Mouse (Mus musculus): Measurements from ENCODE around the gene Tmprss12. TPM values are rescaled to one million over a fixed set of nuclear protein-coding genes. Genes with fewer than 3 reads are reported as not detected.
"Not testable (repeated sequence)": the region's sequence is repeated elsewhere in the genome, so short reads cannot be mapped to it uniquely, and the experiment has no call there.

The Tmprss12 gene
- total RNA-seq, 2 experiments from 2014 or later, result not detected

DNA sequence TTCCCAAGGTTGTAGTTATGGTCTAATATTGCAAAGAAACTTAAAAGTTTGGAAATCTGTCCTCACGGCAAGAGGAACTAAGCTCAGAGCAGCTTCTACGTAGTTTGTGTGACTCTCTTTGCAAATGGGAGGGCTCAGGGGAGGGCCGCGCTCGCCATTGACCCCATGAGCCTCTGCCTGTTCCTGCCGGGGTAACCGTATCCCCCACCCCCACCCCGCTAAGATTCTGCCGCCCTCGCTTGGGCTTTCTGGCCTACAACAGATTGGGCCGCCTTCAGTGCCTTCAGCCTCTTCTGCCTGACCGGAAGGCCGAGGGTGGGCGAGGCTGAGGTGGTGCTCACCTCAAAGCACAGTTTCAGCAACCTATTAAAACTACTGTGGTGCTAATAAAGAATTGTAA lies 9.2 kb upstream of the Tmprss12 start:
- intact Hi-C loops (cut with DNase I), result no loop called here

DNA sequence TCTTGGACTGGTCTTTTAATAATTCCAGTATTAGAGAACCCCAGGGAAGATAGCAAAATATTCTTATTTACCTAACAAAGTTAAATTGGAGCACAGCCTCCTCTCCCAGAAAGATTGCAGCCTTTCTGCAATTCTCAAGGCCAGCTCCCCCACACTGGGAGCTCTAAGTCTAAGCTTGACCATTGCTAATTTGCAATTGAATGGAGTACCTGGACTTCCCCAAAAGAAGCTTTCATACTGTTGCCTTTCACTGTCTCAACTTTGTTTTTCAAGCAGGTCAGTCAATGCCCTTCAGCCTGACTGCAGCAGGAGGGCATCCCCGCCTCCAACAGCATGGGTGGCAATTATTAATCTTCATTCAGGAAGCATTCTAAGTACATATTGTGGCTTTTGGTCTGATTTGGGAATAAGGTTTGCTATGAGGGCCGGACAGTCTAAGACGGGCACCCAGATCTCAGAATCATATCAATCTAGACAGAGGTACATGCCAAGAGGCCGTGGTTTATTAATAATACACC lies 6.8 kb upstream of the Tmprss12 start:
- DNase-seq; intact Hi-C loops (cut with DNase I): not testable (repeated sequence)

More for the DNA sequence above, 9.2 kb upstream of the Tmprss12 start:
- no peak for DNase-seq

DNA sequence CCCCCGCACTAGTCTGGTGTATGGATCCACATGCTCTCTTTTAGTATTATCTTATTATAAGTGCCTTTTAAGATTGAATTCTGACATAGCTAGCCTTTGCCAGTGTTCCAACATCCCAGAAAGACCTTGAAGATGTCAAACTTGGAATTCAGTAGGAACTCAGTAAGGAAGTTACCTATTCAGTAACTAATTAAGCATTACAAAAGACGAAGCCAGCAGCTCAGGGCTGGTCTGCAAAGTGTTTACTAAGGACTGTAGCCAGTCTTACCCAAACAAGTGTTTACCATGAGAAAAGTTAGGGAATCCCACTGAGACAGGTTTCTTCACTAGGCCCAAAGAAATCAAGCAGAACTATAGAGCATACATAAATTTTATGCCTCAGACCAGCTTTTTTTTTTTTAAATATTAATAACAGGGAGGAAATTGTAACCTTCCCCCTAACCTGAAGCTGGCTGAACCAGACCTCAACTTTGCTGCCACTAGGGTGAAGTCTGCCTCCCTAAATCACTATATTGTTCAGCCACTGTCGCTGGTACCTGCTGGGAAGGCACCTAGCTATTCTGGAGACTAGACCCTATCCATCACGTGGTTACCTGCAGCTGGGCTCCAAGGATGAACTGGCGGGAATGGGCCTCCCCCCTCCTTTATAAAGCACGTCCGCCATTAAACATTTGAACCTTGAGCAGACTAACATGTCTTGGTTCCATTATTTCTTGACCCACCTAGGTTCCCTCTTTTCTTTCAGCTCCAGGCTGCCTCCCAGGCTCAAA lies 5.7 kb upstream of the Tmprss12 start:
- intact Hi-C loops (cut with DNase I), result no loop called here
- no peak for DNase-seq

DNA sequence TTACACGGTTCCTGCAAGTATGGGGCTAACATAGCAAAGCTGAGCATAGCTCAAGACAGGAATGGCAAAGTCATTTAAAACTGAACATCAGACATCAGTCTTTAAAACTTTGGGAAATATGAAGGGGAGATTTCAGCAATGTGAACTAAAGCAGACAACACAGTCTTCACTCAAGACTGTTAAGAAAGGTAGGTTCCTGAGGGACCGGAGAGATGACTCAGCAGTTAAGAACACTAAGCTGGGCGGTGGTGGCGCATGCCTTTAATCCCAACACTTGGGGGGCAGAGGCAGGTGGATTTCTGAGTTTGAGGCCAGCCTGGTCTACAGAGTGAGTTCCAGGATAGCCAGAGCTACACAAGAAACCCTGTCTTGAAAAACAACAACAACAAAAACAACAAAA lies 4.2 kb upstream of the Tmprss12 start:
- DNase-seq, result no peak
- intact Hi-C loops (cut with DNase I), result no loop called here

DNA sequence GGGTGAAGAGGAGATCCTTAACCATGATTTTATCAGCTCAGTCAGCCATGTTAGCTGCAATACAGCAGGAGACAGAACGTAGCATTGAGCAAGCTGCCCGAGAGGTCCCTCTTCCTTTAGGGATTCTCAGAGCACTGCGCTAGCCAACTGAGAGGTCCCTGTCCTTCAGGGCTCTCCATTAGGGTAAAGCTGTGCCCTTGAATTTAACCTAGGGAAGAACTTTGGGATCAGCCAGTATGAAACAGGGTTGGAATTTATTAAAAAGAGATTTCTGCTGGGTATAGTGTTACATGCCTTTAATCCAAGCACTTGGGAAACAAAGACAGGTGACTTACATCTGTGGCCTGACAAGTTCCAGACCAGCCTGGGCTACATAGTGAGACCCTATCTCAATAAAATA lies 3.1 kb upstream of the Tmprss12 start:
- no peak for DNase-seq
- intact Hi-C loops (cut with DNase I), result no loop called here

DNA sequence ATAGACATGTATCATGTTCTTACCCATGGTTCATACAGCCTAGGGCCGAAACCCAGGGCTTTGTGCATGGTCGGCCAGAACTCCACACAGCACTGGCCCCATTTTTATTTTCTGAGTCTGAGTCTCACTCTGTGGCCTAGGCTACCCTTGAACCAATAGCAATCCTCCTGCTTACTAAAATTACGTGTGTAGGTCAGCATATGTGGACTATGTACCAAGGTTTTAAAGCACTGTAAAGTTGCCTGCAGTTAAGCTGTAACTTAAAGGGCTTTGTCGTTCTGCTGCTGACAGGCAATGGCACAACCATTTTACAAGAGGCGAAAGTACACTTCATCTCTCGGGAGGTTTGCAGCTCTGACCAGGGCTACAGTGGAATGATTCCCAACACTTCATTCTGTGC lies 8.3 kb downstream of the Tmprss12 start:
- DNase-seq, result no peak
- intact Hi-C loops (cut with DNase I), result no loop called here

DNA sequence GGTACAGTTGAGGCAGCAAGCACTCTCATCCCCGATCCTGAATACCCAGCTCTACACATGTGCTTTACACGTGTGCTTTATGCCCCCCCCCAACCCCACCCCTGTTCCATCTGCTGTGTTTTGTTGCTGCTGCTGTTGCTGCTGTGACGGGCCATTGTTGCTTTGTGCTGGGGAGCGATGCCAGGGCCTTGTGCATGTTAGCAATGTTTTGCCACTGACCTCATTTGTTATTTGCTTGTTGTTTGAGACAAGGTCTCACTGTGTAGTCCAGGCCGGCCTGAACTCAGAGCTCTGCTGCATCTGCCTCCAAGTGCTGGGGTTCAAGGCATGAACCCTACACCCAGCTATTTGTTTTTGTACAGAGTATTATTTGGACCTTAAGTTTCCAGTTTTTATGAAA lies 10.2 kb downstream of the Tmprss12 start:
- intact Hi-C loops (cut with DNase I), result no loop called here
- DNase-seq, result no peak

DNA sequence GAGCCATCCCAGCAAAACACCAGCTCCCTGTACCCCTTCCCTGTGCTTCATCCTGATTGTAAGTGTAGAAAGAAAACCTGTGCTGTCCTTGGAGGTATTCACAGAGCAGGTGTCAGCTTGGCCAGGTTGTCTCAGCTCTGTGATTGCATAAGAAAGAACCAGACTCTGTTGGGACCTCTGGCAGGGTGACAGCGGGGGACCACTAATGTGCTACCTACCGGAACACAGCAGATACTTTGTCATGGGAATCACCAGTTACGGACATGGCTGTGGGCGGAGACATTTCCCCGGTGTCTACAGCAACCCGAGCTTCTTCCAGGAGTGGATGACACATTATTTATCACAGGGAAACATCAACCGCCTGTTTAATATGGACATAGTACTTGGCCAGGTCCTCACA lies 11.7 kb downstream of the Tmprss12 start:
- DNase-seq, result no peak
- intact Hi-C loops (cut with DNase I), result no loop called here

DNA sequence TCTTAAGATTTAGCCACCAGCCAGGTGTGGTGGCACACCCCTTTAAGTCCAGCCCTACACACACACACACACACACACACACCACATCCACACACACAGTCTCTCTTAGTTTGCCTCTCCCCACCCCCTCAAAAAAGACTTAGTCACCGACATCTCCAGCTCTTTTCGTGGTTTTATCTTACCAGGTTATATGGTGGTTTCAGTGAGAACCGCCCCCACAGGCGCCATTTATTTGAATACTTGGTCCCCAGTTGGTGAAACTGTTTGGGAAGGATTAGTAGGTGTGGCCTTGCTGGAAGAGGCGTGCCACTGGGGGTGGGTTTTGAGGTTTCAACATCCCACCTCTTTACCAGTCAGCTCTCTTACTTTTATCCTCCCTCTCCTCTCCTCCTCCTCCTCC lies 17.2 kb downstream of the Tmprss12 start:
- intact Hi-C loops (cut with DNase I), result no loop called here

DNA sequence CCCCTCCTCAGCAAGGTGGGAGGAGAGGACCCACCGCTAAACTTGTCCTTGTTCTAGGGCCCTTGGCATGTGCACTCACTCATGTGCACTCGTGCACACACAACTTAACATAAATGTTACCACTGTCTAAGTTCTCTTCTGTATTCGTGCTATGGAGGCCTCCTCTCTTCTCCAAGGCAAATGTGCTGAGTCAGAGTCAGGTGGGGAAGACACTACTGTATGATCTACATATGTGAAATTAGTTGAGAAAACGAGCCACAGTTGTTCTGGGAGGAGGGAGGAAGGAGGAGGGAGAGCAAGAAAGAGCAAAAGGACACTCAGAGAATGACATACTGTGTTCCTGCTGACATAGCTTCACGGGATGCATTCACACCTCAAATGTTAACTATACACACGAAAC lies 19.9 kb downstream of the Tmprss12 start:
- intact Hi-C loops (cut with DNase I), result no loop called here
- no peak for DNase-seq

More for the DNA sequence above, 17.2 kb downstream of the Tmprss12 start:
- DNase-seq, result no peak

DNA sequence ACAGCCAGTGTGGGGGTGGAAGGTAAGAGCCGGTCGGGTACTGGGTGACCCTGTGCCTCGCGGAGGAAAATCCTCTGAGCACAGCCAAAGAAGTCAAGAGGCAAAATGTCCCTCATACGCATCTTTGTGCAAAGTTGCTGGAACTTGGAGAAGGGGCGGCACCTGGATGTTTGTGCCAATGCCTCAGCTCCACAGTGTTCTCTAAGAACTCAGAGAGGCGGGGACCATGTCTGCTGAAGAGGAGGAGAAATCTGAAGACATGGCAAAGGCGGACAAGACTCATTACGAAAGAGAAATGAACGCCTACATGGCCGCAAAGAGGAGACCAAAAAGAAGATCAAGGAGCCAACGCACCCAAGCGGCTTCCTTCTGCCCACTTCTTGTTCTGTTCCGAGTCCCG lies 20.9 kb downstream of the Tmprss12 start:
- intact Hi-C loops (cut with DNase I), result no loop called here
- no peak for DNase-seq

DNA sequence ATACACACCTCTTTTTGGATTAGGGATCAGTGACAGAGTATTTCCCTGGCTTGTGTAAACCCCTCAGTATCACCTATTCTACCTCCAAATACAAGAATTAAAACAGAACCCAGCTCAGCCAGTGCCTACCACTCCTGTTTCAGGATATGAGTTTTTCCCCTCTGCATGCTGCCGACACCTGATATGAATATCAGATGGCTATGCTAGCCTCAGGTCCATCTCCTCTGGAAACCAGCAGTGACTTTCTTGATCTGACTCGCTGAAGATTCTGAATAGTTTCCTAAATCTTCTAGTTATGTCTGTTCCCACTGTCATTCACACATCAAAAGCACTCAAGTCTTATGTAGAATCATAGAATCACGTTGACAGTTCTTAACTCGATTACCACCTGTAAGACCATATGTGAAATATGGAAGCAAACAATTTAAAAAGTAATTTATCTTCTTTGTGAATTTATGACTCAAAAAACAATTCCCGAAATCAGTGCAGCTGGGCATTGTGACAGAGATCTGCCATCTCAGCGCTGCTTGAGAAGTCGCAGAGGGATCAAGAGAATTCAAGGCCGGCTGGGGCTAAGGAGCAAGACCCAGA lies 22.9 kb downstream of the Tmprss12 start:
- no peak for DNase-seq
- intact Hi-C loops (cut with DNase I), result no loop called here

DNA sequence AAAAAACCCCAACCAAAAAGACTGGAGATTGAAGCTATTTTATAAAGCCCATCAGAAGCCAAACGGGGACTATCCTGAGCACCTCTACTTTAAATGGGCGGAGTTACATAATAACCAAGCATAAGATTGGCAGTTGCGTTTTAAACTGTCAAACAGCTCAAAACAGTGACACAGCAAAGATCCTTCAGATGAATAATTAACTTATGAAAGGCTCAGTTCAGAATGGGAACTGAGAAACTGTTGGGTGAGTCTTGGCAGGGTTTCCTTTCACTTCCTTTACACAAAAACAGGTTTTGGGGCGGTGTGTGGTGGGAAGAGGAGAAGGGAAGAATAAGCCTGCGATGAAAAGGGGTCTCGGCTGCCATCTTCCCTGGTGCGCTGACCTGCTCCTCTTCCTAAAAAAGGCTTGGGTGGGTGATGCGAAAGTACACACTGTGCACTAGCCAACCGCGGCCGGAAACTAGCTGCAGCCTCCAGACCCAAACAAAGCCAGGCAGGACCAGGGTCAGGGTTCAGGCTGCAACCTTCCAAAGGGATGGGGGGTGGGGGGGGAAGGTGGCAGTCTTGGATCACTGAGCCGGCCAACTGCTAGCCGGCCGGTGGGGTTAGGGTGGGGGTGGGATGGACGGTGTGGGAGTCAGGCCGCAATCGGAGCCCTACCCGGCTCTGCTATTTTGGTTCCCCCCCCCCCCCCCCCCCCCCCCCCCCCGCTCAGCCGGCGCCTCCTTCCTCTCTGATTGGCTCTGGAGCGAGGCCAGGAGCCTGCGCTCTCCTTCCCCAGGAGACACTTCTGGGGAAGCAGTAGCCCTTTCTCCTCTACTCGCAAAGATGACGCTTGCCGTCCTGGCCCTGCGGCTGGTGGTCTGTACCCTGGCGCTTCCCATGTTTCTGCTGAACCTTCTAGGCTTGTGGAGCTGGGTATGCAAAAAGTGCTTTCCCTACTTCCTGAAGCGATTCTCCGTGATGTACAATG lies 23.7 kb downstream of the Tmprss12 start, which contains the start of gene Mettl7a1:
Mettl7a1 (plus strand) TSS at position 122 of the 973 bp plus-strand sequence.
- intact Hi-C loops (cut with DNase I), result no loop called here
- DNase-seq, result peak; percentile 87 to 90

DNA sequence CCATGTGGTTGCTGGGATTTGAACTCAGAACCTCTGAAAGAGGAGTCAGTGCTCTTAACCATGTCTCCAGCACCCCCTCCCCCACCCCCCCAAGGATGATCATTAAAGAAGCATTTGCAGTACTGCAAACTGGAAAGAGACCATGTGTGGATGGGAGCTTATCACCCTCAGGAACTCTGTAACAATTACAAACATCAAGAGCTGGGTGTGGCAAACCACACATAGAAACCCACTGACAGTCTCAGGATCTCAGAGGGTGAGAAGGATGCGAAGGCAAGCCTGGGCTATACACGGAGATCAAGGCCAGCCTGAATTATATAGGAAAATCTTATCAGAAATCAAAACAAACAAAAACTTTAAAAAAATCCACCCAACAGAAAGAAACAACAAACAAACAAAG lies 25.6 kb downstream of the Tmprss12 start:
- no peak for DNase-seq
- intact Hi-C loops (cut with DNase I), result loop anchor here (5.0 kb wide), 1 partner anchor 66 kb away; no protein-coding TSS in a partner anchor

DNA sequence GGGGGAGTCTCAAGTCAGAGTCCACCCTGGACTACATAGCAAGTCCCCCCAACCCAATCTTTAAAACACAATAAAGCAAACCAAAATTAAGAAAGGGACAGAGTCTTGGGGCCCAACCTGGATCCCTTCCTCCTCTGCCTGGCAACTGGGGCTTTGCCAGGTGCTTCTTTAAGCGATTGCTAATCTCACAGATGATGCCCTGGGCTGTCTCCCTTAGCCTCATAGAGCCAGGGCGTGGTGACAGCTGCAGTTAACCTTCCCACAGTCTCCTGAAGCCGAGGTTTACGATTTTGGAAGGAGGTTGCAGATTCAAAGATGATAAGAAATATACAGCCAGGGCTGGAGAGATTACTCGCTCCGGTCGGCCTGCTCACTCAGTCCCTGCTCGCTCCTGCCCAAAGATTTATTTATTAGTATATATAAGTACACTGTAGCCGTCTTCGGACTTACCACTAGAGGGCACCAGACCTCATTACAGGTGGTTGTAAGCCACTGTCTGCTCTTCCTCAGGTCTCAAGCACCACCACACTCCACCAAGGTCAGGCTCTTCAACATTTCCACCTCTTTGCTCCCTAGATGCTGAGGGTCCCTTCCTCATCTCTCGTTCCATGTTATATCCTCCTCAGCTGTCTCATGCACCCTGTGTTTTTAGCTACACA lies 26.9 kb downstream of the Tmprss12 start:
- intact Hi-C loops (cut with DNase I), result loop anchor here (5.0 kb wide), 1 partner anchor 65 kb away; no protein-coding TSS in a partner anchor
- peak; percentile 25 to 48 for DNase-seq

DNA sequence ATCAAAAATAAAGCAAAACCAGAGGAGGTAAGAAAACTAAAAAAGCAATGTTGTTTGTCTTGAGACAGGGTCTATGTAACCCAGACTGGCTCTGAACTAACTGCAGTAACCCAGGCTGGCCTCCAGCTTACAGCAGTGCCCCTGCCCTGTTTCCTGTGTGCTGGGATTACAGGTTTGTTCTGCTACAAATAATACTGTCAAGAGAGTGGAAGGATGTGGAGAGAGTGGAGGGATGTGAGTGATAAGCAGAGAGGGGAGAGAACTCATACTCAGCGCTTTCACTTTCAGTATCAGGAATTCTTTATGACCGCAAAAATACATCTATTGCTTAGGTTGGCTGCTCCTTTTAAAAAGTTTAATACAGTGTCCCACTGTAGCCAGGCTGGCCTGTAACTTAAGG lies 31.7 kb downstream of the Tmprss12 start:
- no peak for DNase-seq
- intact Hi-C loops (cut with DNase I), result no loop called here

DNA sequence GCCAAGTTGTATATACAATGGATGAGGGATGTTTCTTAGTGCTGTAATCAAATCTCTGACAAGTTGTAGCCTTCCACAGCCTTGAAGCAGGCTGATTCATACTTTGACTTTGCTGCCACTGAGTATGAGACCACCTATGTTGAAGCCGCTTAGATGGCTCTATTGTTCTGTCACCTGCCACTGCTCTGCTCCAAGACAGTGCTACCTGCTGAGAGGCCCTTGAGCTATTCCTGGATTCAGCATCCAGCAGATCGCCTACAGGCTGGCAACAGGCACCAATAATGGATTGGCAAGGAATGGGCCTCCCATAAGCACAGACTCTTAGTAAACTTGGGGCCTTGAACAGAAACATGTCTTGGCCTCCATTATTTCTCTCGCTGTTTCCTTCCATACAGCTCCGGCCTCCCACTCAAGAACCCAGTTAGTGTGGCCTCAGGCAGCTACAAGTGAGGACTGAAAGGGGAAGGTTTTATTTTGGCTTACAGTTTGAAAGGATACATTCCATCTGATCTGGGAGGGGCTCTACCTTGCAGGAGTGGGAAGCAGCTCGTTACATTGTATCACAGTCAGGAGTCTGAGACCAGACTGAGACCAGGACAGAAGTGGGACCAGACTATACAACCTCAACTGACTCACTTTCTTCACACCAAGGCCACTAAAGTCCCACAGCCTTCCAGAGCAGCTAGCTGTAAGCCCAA lies 34.0 kb downstream of the Tmprss12 start:
- intact Hi-C loops (cut with DNase I), result no loop called here
- no peak for DNase-seq

DNA sequence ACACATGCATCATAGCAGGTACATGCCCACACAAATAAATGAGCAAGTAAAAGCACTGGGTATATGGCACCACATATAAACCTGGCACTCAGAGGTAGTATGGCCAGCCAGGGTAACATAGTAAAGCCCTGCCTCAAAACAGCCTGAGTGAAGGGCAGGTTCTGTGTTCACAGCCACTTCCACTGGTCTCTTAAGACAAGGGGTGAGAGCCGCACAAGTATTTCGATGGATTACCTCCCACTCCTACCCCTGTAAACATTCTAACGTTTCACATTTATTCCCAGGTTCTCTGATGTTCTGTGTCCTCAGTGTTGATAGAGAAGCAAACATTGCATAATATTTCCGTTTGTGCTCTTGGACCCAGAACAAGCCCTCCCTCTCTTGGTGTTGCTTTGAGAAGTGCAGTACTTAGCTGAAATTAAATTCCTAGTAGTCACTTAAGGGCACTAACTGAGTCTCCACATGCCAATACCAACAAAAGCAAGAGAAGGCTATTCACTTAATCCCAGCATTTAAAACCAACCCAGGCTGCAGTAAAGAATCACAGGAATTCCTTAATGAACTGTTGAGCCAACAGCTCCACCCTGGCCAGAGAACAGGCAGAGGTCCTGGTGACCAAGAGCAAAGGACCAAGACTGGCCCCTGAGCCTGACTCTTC lies 37.5 kb downstream of the Tmprss12 start:
- DNase-seq; intact Hi-C loops (cut with DNase I): not testable (repeated sequence)

DNA sequence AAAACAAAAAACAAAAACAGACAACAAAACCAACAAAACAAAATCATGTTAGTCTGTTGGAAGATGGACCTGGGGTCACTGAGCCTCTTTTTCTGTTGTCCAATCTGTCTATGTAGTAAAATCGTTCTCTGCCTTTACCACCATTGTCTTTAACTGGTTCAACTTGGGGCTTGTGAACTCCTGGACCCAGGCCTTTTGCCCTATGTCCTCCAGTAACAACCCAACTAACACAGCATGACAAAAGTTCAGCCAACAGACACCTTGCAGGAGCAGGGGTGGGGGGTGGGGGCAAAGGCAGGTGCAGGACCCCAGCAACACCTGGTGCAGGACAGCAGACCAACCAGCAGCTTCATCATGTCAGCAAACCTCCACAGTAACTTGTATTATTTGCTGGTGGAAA lies 39.2 kb downstream of the Tmprss12 start:
- DNase-seq, result no peak
- intact Hi-C loops (cut with DNase I), result loop anchor here (5.0 to 10.0 kb wide), 2 partner anchors 58 to 295 kb away; no protein-coding TSS in a partner anchor
